Mouse (Mus musculus): Measurements from ENCODE around the gene Pdpr.

- TF ChIP-seq CTCF (IDR thresholded peaks at IDR 0.05; ENCODE audit: extremely low read depth, insufficient read depth, low read length) (no peak), POLR2A (IDR thresholded peaks at IDR 0.05; ENCODE audit: extremely low read depth, insufficient read depth, low read length) (no peak)
Observed at GRCm38 (mm10) chr8:111081580-111082258, 12.7 kb upstream of the Pdpr start.
